17 mouse cellular contexts compared by ENCODE assay signal in the genomic region with DNA sequence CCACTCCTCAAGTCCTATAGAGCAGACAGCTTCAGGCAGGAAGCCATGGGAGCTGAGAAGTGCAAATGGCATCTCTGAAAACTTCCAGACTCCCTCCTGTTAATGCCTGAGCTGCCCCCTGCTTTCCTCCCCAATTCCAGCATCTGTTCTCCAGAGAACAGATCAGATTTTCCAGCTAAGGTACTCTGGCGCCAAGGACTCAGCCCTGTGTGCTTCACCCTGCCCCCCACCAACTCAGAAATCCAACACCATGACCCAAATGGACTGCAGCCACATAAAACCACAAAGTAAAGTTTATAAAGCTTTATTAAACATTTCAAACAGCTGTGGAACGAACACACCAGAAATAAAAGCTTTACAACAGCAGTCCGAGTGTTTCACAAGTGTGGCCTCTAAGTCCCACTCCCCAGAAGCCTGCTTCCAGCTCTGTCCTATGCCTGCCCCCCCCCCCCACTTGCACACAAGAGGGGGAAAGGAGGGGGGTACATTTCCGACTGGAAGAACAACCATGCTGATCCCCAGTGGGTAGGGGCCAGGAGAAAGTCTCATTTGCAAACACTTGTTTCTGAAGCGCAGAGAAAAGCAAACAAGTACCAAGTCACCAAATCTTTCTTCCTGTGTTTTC. TPM values are rescaled to one million over a fixed set of nuclear protein-coding genes. Genes with fewer than 3 reads are reported as not detected.
A peak's percentile ranks its signal among the peaks of the same experiment; 100 is the strongest.
DNase-seq lines count a peak whose midpoint lies in the region; ATAC-seq and TF ChIP-seq lines count a peak whose summit lies in the region.
"Had no signal": no experiment of that assay in that cellular context is flagged by ENCODE, and none has a peak within 500 bp of the region (broad histone marks: within the 10 kb centered on the region; RNA-seq: fewer than 3 reads in every experiment).

No protein-coding gene starts in this region.

- peak; percentile 39 for DNase-seq in lung, embryonic 14.5 days
- no peak for DNase-seq in lung, postnatal 4 days
- DNase-seq in forelimb bud, embryonic 11.5 days (ENCODE audit: low read depth, low spot score), result peak; percentile 56
- peak; percentile 82 for DNase-seq in limb, embryonic 14.5 days (ENCODE audit: low spot score)
- no peak for DNase-seq in frontal cortex, adult 2 months (ENCODE audit: extremely low spot score in 1 of 2, low spot score in 1 of 2)
- no peak for DNase-seq in thymus, postnatal 36 days
- DNase-seq in heart, postnatal 4 days, result no peak
- DNase-seq: cerebellum, postnatal 14 days; kidney, postnatal 14 days; liver, embryonic 13.5 days; spleen, adult 18-20 months had no signal

- peak overlapping the region; percentile 5; the same call in 1 of the 2 replicates for H3K4me2 ChIP-seq in lung, embryonic 14.5 days
- peak overlapping the region; percentile 18; the same call in 1 of the 2 replicates for H3K4me2 ChIP-seq in limb, embryonic 14.5 days (replicated peaks; ENCODE audit: low read depth, low read length, severe bottlenecking)
- no peak overlapping the region for H3K4me2 ChIP-seq in stomach, embryonic 16.5 days (ENCODE audit: low read depth, low read length)
- H3K4me2 ChIP-seq: hindbrain, embryonic 15.5 days; liver, embryonic 13.5 days; midbrain, embryonic 11.5 days; neural tube, embryonic 12.5 days had no signal

- TF ChIP-seq POLR2A in limb, embryonic 14.5 days (IDR thresholded peaks at IDR 0.05; ENCODE audit: borderline replicate concordance, extremely low read depth, insufficient read depth, insufficient read length), result no peak

- H3K4me1 ChIP-seq in lung, embryonic 14.5 days (ENCODE audit: insufficient read depth), result peaks cover 5% of the 10 kb centered on the region; the same call in 1 of the 2 replicates
- H3K4me1 ChIP-seq in limb, embryonic 14.5 days (ENCODE audit: control insufficient read depth, insufficient read depth, low read length), result peaks cover 45% of the 10 kb centered on the region
- peaks cover 21% of the 10 kb centered on the region for H3K4me1 ChIP-seq in stomach, embryonic 16.5 days (ENCODE audit: control insufficient read depth, insufficient read depth, low read length)

- no peaks in the 10 kb centered on the region for H3K27me3 ChIP-seq in lung, embryonic 14.5 days (ENCODE audit: insufficient read depth, low read length)
- no peaks in the 10 kb centered on the region for H3K27me3 ChIP-seq in limb, embryonic 14.5 days (ENCODE audit: control insufficient read depth, insufficient read depth, low read length)
- H3K27me3 ChIP-seq in stomach, embryonic 16.5 days (ENCODE audit: control insufficient read depth, insufficient read depth, low read length), result no peaks in the 10 kb centered on the region
- H3K27me3 ChIP-seq: CH12.LX; hindbrain, embryonic 15.5 days; neural tube, embryonic 12.5 days; Patski had no signal

- 0 out of 2 replicates have a peak, but pooled peaks have one; percentile 21 for ATAC-seq in lung, embryonic 14.5 days (ENCODE audit: insufficient read depth)
- ATAC-seq in limb, embryonic 14.5 days (ENCODE audit: low FRiP score, low read depth), result peak; percentile 81
- ATAC-seq in stomach, embryonic 16.5 days (ENCODE audit: insufficient read depth, low FRiP score), result peak; percentile 54; the same call in 1 of the 2 replicates
- ATAC-seq: Patski had no signal

- WGBS in lung, embryonic 14.5 days, result 41% methylated on average over 5 of the region's 5 CpGs
- WGBS in limb, embryonic 14.5 days, result 18% methylated on average over 5 of the region's 5 CpGs
- WGBS in stomach, embryonic 16.5 days, result 45% methylated on average over 5 of the region's 5 CpGs

- H3K36me3 ChIP-seq in lung, embryonic 14.5 days (ENCODE audit: insufficient read depth), result peaks cover 24% of the 10 kb centered on the region
- peaks cover 23% of the 10 kb centered on the region for H3K36me3 ChIP-seq in limb, embryonic 14.5 days (ENCODE audit: control insufficient read depth, insufficient read depth, low read length)
- peaks cover 29% of the 10 kb centered on the region for H3K36me3 ChIP-seq in stomach, embryonic 16.5 days (ENCODE audit: control insufficient read depth, insufficient read depth, low read length)

- H3K27ac ChIP-seq in lung, embryonic 14.5 days (ENCODE audit: low read depth), result peak overlapping the region; percentile 50; the same call in 1 of the 2 replicates
- peak overlapping the region; percentile 64 for H3K27ac ChIP-seq in limb, embryonic 14.5 days (replicated peaks; ENCODE audit: low read depth, low read length)
- H3K27ac ChIP-seq in stomach, embryonic 16.5 days (ENCODE audit: low read length), result peak overlapping the region; percentile 52
- H3K27ac ChIP-seq: hindbrain, embryonic 15.5 days; liver, embryonic 13.5 days; neural tube, embryonic 12.5 days had no signal

- TF ChIP-seq CTCF in lung, embryonic 14.5 days (IDR thresholded peaks at IDR 0.05; ENCODE audit: low read depth), result no peak

- H3K4me3 ChIP-seq in lung, embryonic 14.5 days (ENCODE audit: low read depth, low read length), result no peak overlapping the region
- H3K4me3 ChIP-seq in limb, embryonic 14.5 days (replicated peaks; ENCODE audit: low read length), result no peak overlapping the region
- no peak overlapping the region for H3K4me3 ChIP-seq in stomach, embryonic 16.5 days (replicated peaks; ENCODE audit: low read length)
- H3K4me3 ChIP-seq: hindbrain, embryonic 15.5 days; liver, embryonic 13.5 days; neural tube, embryonic 12.5 days had no signal

- peaks cover 26% of the 10 kb centered on the region for H3K9me3 ChIP-seq in lung, embryonic 14.5 days (ENCODE audit: low read depth, low read length)
- peaks cover 35% of the 10 kb centered on the region for H3K9me3 ChIP-seq in limb, embryonic 14.5 days (ENCODE audit: control insufficient read depth, low read length)
- peaks cover 20% of the 10 kb centered on the region for H3K9me3 ChIP-seq in stomach, embryonic 16.5 days (replicated peaks; ENCODE audit: control insufficient read depth, low read length)

- H3K9ac ChIP-seq in lung, embryonic 14.5 days, result no peak overlapping the region
- H3K9ac ChIP-seq in limb, embryonic 14.5 days (ENCODE audit: low read depth, low read length, severe bottlenecking), result no peak overlapping the region
- H3K9ac ChIP-seq in stomach, embryonic 16.5 days (ENCODE audit: low read length), result no peak overlapping the region
- H3K9ac ChIP-seq: hindbrain, embryonic 15.5 days; liver, embryonic 13.5 days; neural tube, embryonic 12.5 days had no signal

RNA-seq across cellular contexts. Expression of a gene that starts 3.7 kb away (rescaled TPM):
- polyA plus RNA-seq in lung, embryonic 14.5 days (2014; fragmentation: Nextera tagmentation; extraction: Ambion mirVana), result 414 and 435 TPM in 2 replicates
- 452 and 589 TPM in 2 replicates for polyA plus RNA-seq in limb, embryonic 14.5 days (2012; rRNA removed)
- polyA plus RNA-seq in limb, embryonic 14.5 days (2014; fragmentation: Nextera tagmentation; extraction: Ambion mirVana), result 299 and 356 TPM in 2 replicates
- polyA plus RNA-seq in stomach, embryonic 16.5 days (2015; fragmentation: Nextera tagmentation; extraction: Ambion mirVana), result 268 and 304 TPM in 2 replicates
- polyA plus RNA-seq in frontal cortex, adult 2 months (2012; rRNA removed), result 370 and 428 TPM in 2 replicates
- total RNA-seq in heart, postnatal 4 days (2021), result 10 to 100 TPM in 1 of 2 experiments, 1 to 10 TPM in 1; 8.9 to 13.2 TPM

RNA-seq across cellular contexts. Expression of a gene that starts 14.9 kb away (rescaled TPM):
- 49.3 and 49.8 TPM in 2 replicates for polyA plus RNA-seq in lung, embryonic 14.5 days (2014; fragmentation: Nextera tagmentation; extraction: Ambion mirVana)
- 65.4 and 83.0 TPM in 2 replicates for polyA plus RNA-seq in limb, embryonic 14.5 days (2012; rRNA removed)
- polyA plus RNA-seq in limb, embryonic 14.5 days (2014; fragmentation: Nextera tagmentation; extraction: Ambion mirVana), result 60.3 and 74.2 TPM in 2 replicates
- polyA plus RNA-seq in stomach, embryonic 16.5 days (2015; fragmentation: Nextera tagmentation; extraction: Ambion mirVana), result 45.3 and 50.0 TPM in 2 replicates
- polyA plus RNA-seq in frontal cortex, adult 2 months (2012; rRNA removed), result 107 and 113 TPM in 2 replicates
- 10 to 100 TPM; 71.5 to 76.9 TPM for total RNA-seq in heart, postnatal 4 days (2021)

Comparison
In these comparisons a context has a peak if more than half of its experiments do, and no peak if none do; other contexts are left out.
1. DNase-seq: peak in lung, embryonic 14.5 days (single experiment), forelimb bud, embryonic 11.5 days (single experiment) and limb, embryonic 14.5 days (single experiment); none in lung, postnatal 4 days (0 of 2), frontal cortex, adult 2 months (0 of 2), thymus, postnatal 36 days (0 of 2) and heart, postnatal 4 days (single experiment).
2. ATAC-seq: peak in every context shown above with its lines; median percentile 81 in limb, embryonic 14.5 days; 54 in stomach, embryonic 16.5 days; 21 in lung, embryonic 14.5 days.
3. Peak in every context shown above with its lines, with median percentiles within 50 percentile points of each other: H3K27ac ChIP-seq.